Mouse (Mus musculus): ENCODE results near the gene Il17ra.

- TF ChIP-seq CTCF (IDR thresholded peaks at IDR 0.05; ENCODE audit: low read depth) (no peak), EP300 (optimal IDR thresholded peaks at IDR 0.05) (no peak)
These were observed 5.3 kb upstream of the Il17ra start for GRCm38 (mm10) chr6:120457751-120458150.
